Mouse (Mus musculus): ENCODE data around the gene Klhdc2. TPM values are rescaled to one million over a fixed set of nuclear protein-coding genes. Genes with fewer than 3 reads are reported as not detected.
A peak's percentile ranks its signal among the peaks of the same experiment; 100 is the strongest.

Klhdc2 gene
- polyA plus RNA-seq, 1 experiment from 2014 or later, result 91.7 TPM

GRCm38 (mm10) chr12:69298281-69298680, 1.8 kb downstream of the Klhdc2 start:
- no peak overlapping the region for H3K27ac ChIP-seq (ENCODE audit: low read length)
- no peaks in the 10 kb centered on the region for H3K9me3 ChIP-seq (ENCODE audit: control insufficient read depth, low read length)
- H3K4me1 ChIP-seq (ENCODE audit: control insufficient read depth, insufficient read depth, low read length), result peaks cover 13% of the 10 kb centered on the region
- no peaks in the 10 kb centered on the region for H3K27me3 ChIP-seq (replicated peaks; ENCODE audit: control insufficient read depth, insufficient read depth, low read length)
- peaks cover 10% of the 10 kb centered on the region for H3K36me3 ChIP-seq (ENCODE audit: control insufficient read depth, insufficient read depth, low read length)
- no peak overlapping the region for H3K9ac ChIP-seq (ENCODE audit: low read depth, low read length)
- peak overlapping the region; percentile 66; the same call in 1 of the 2 replicates for H3K4me2 ChIP-seq (ENCODE audit: low read depth, low read length)
- ATAC-seq, result no peak
- 90% methylated on average over 4 of the region's 4 CpGs for WGBS
- H3K4me3 ChIP-seq (ENCODE audit: low read length), result no peak overlapping the region

- Histone ChIP-seq H3K9me3 (ENCODE audit: control insufficient read depth, low read length) (no peaks in the 10 kb centered on the region), H3K9ac (ENCODE audit: low read depth, low read length) (no peak overlapping the region), H3K27ac (ENCODE audit: low read length) (no peak overlapping the region), H3K4me1 (ENCODE audit: control insufficient read depth, insufficient read depth, low read length) (peaks cover 13% of the 10 kb centered on the region), H3K36me3 (ENCODE audit: control insufficient read depth, insufficient read depth, low read length) (peaks cover 14% of the 10 kb centered on the region), H3K4me3 (ENCODE audit: low read length) (no peak overlapping the region), H3K4me2 (ENCODE audit: low read depth, low read length) (0 out of 2 replicates have a peak overlapping the region, but pooled peaks have one; percentile 11), H3K27me3 (replicated peaks; ENCODE audit: control insufficient read depth, insufficient read depth, low read length) (no peaks in the 10 kb centered on the region)
- peak; percentile 43; the same call in 1 of the 2 replicates for ATAC-seq
- WGBS, result 44% methylated on average over 12 of the region's 12 CpGs
Measured at GRCm38 (mm10) chr12:69299231-69299630, 2.8 kb downstream of the Klhdc2 start.

DNA sequence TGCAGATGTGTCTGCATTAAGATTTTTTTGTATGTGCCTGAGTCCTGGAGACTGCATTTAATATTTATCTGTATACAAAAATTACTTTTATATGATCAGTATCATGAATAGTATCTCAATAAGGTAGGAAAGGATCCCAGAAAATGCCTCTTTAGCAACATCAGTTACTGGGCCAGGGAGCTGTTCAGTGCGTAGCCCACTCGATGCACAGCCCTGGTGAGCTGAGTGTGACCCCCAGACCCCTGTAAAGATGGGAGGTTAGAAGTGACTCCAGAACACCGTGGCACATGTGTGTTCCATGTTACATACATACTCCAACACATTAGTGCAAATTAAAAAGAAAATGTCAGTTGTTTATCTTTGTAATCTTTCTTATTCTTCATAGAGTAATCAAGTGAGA, 3.4 kb downstream of the Klhdc2 start:
- Histone ChIP-seq H3K4me3 (ENCODE audit: low read length) (no peak overlapping the region), H3K9me3 (ENCODE audit: control insufficient read depth, low read length) (no peaks in the 10 kb centered on the region), H3K27me3 (replicated peaks; ENCODE audit: control insufficient read depth, insufficient read depth, low read length) (no peaks in the 10 kb centered on the region), H3K9ac (ENCODE audit: low read depth, low read length) (no peak overlapping the region), H3K4me2 (ENCODE audit: low read depth, low read length) (no peak overlapping the region), H3K27ac (ENCODE audit: low read length) (no peak overlapping the region), H3K4me1 (ENCODE audit: control insufficient read depth, insufficient read depth, low read length) (peaks cover 13% of the 10 kb centered on the region), H3K36me3 (ENCODE audit: control insufficient read depth, insufficient read depth, low read length) (peaks cover 14% of the 10 kb centered on the region)
- 85% methylated on average over 3 of the region's 3 CpGs for WGBS
- no peak for ATAC-seq

GRCm38 (mm10) chr12:69300391-69300790, 3.9 kb downstream of the Klhdc2 start:
- Histone ChIP-seq H3K4me3 (ENCODE audit: low read length) (no peak overlapping the region), H3K36me3 (ENCODE audit: control insufficient read depth, insufficient read depth, low read length) (peaks cover 19% of the 10 kb centered on the region), H3K9me3 (ENCODE audit: control insufficient read depth, low read length) (no peaks in the 10 kb centered on the region), H3K4me1 (ENCODE audit: control insufficient read depth, insufficient read depth, low read length) (peaks cover 13% of the 10 kb centered on the region), H3K27ac (ENCODE audit: low read length) (no peak overlapping the region), H3K9ac (ENCODE audit: low read depth, low read length) (no peak overlapping the region), H3K27me3 (replicated peaks; ENCODE audit: control insufficient read depth, insufficient read depth, low read length) (no peaks in the 10 kb centered on the region), H3K4me2 (ENCODE audit: low read depth, low read length) (no peak overlapping the region)
- no peak for ATAC-seq
- WGBS, result 85% methylated on average over 2 of the region's 2 CpGs

- peaks cover 21% of the 10 kb centered on the region for H3K36me3 ChIP-seq (ENCODE audit: control insufficient read depth, insufficient read depth, low read length)
Measured at GRCm38 (mm10) chr12:69302171-69302570, 5.7 kb downstream of the Klhdc2 start.

DNA sequence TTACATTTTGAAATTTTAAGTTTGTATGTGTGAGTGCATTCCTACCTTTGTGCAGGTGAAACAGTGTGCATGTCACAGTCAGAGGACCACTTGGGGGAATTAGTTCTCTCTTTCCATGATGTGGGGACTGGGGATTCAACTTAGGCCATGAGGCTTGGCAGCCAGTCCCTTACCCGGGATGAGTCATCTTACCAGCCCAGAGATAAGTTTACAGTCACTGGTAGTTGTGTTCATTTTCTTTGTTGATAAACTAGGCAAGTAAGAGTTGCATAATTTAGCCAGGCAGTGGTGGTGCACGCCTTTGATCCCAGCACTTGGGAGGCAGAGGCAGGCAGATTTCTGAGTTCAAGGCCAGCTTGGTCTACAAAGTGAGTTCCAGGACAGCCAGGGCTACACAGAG, 7.6 kb downstream of the Klhdc2 start:
- no peak overlapping the region for H3K4me3 ChIP-seq (ENCODE audit: low read length)
- H3K9me3 ChIP-seq (ENCODE audit: control insufficient read depth, low read length), result no peaks in the 10 kb centered on the region
- H3K27me3 ChIP-seq (replicated peaks; ENCODE audit: control insufficient read depth, insufficient read depth, low read length), result no peaks in the 10 kb centered on the region
- WGBS, result 89% methylated on average over 2 of the region's 2 CpGs
- H3K27ac ChIP-seq (ENCODE audit: low read length), result no peak overlapping the region
- H3K9ac ChIP-seq (ENCODE audit: low read depth, low read length), result no peak overlapping the region
- H3K4me2 ChIP-seq (ENCODE audit: low read depth, low read length), result no peak overlapping the region
- 0 out of 2 replicates have a peak, but pooled peaks cover under 1% of the 10 kb centered on the region for H3K4me1 ChIP-seq (ENCODE audit: control insufficient read depth, insufficient read depth, low read length)
- H3K36me3 ChIP-seq (ENCODE audit: control insufficient read depth, insufficient read depth, low read length), result peaks cover 26% of the 10 kb centered on the region
- ATAC-seq, result no peak

More at GRCm38 (mm10) chr12:69302171-69302570, 5.7 kb downstream of the Klhdc2 start:
- ATAC-seq, result no peak
- Histone ChIP-seq H3K27ac (ENCODE audit: low read length) (no peak overlapping the region), H3K27me3 (replicated peaks; ENCODE audit: control insufficient read depth, insufficient read depth, low read length) (no peaks in the 10 kb centered on the region), H3K4me2 (ENCODE audit: low read depth, low read length) (no peak overlapping the region), H3K9ac (ENCODE audit: low read depth, low read length) (no peak overlapping the region), H3K4me1 (ENCODE audit: control insufficient read depth, insufficient read depth, low read length) (peaks cover 10% of the 10 kb centered on the region), H3K4me3 (ENCODE audit: low read length) (no peak overlapping the region), H3K9me3 (ENCODE audit: control insufficient read depth, low read length) (no peaks in the 10 kb centered on the region)
- 95% methylated on average over 12 of the region's 12 CpGs for WGBS

- WGBS, result 97% methylated on average over 7 of the region's 7 CpGs
- Histone ChIP-seq H3K4me3 (ENCODE audit: low read length) (no peak overlapping the region), H3K27me3 (replicated peaks; ENCODE audit: control insufficient read depth, insufficient read depth, low read length) (no peaks in the 10 kb centered on the region), H3K9me3 (ENCODE audit: control insufficient read depth, low read length) (no peaks in the 10 kb centered on the region), H3K4me1 (ENCODE audit: control insufficient read depth, insufficient read depth, low read length) (no peaks in the 10 kb centered on the region), H3K36me3 (ENCODE audit: control insufficient read depth, insufficient read depth, low read length) (peaks cover 45% of the 10 kb centered on the region), H3K9ac (ENCODE audit: low read depth, low read length) (no peak overlapping the region), H3K27ac (ENCODE audit: low read length) (no peak overlapping the region), H3K4me2 (ENCODE audit: low read depth, low read length) (no peak overlapping the region)
- no peak for ATAC-seq
Measured at GRCm38 (mm10) chr12:69306333-69306732, 9.9 kb downstream of the Klhdc2 start.

- no peaks in the 10 kb centered on the region for H3K27me3 ChIP-seq (replicated peaks; ENCODE audit: control insufficient read depth, insufficient read depth, low read length)
- no peak overlapping the region for H3K4me3 ChIP-seq (ENCODE audit: low read length)
- no peaks in the 10 kb centered on the region for H3K9me3 ChIP-seq (ENCODE audit: control insufficient read depth, low read length)
- ATAC-seq, result no peak
- H3K4me2 ChIP-seq (ENCODE audit: low read depth, low read length), result no peak overlapping the region
- no peak overlapping the region for H3K27ac ChIP-seq (ENCODE audit: low read length)
- no peak overlapping the region for H3K9ac ChIP-seq (ENCODE audit: low read depth, low read length)
- WGBS, result 94% methylated on average over 4 of the region's 4 CpGs
- H3K4me1 ChIP-seq (ENCODE audit: control insufficient read depth, insufficient read depth, low read length), result no peaks in the 10 kb centered on the region
- H3K36me3 ChIP-seq (ENCODE audit: control insufficient read depth, insufficient read depth, low read length), result peaks cover 38% of the 10 kb centered on the region
Measured at GRCm38 (mm10) chr12:69309659-69310058, 13.2 kb downstream of the Klhdc2 start.

DNA sequence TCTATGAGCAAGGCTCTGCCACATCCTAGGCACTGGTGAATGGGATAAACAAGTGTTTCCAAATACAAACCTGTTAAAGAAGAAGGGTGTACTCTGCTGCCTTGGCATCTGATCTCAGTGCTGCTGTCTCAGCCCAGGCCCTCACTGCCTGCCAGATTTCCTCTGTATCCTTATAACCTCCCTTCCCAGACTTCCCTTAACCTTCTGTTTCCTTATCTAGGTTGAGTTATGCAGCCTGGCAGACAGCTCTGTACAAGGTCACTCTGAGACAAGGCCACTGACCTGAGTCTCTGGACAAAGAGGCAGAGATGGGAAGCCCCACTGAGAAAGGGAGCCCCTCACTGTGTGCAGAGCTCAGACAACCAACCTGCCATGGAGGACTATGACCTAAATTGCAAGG, 21.9 kb downstream of the Klhdc2 start:
- no peak overlapping the region for H3K4me3 ChIP-seq (ENCODE audit: low read length)
- no peak for ATAC-seq
- H3K4me1 ChIP-seq (ENCODE audit: control insufficient read depth, insufficient read depth, low read length), result no peaks in the 10 kb centered on the region
- H3K27ac ChIP-seq (ENCODE audit: low read length), result no peak overlapping the region
- no peak overlapping the region for H3K4me2 ChIP-seq (ENCODE audit: low read depth, low read length)
- H3K36me3 ChIP-seq (ENCODE audit: control insufficient read depth, insufficient read depth, low read length), result peaks cover 7% of the 10 kb centered on the region; the same call in 1 of the 2 replicates
- no peaks in the 10 kb centered on the region for H3K9me3 ChIP-seq (ENCODE audit: control insufficient read depth, low read length)
- no peak overlapping the region for H3K9ac ChIP-seq (ENCODE audit: low read depth, low read length)
- H3K27me3 ChIP-seq (replicated peaks; ENCODE audit: control insufficient read depth, insufficient read depth, low read length), result no peaks in the 10 kb centered on the region

DNA sequence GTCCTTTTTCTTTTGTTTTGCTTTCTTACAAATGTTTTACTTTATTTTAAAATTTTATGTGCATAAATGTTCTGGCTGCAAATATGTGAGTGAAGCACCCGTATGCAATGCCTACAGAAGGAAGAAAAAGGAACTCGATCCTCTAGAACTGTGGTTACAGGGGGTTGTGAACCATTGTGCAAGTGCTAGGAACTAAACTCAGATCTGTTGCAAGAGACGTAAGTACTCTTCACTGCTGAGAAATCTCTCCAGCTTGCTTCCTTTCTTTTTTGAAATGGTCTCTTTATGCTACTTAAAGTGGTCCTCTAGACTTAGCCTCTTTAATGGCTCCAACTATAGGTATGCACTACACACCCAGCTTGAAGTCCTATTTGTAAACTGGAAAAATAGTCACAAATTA, 34.7 kb downstream of the Klhdc2 start:
- ATAC-seq, result no peak
- no peak overlapping the region for H3K27ac ChIP-seq (ENCODE audit: low read length)
- H3K4me3 ChIP-seq (ENCODE audit: low read length), result no peak overlapping the region
- H3K9me3 ChIP-seq (ENCODE audit: control insufficient read depth, low read length), result no peaks in the 10 kb centered on the region
- 90% methylated on average over 3 of the region's 3 CpGs for WGBS
- no peaks in the 10 kb centered on the region for H3K27me3 ChIP-seq (replicated peaks; ENCODE audit: control insufficient read depth, insufficient read depth, low read length)
- H3K4me2 ChIP-seq (ENCODE audit: low read depth, low read length), result no peak overlapping the region
- H3K9ac ChIP-seq (ENCODE audit: low read depth, low read length), result no peak overlapping the region
- H3K36me3 ChIP-seq (ENCODE audit: control insufficient read depth, insufficient read depth, low read length), result peaks cover 5% of the 10 kb centered on the region; the same call in 1 of the 2 replicates
- no peaks in the 10 kb centered on the region for H3K4me1 ChIP-seq (ENCODE audit: control insufficient read depth, insufficient read depth, low read length)

All from intestine, embryonic 16.5 days (tissue).